Mouse (Mus musculus): Measurements from ENCODE around the gene Panx2. TPM values are rescaled to one million over a fixed set of nuclear protein-coding genes. Genes with fewer than 3 reads are reported as not detected.

The Panx2 gene
- total RNA-seq, 2 experiments from 2014 or later = not detected

DNA sequence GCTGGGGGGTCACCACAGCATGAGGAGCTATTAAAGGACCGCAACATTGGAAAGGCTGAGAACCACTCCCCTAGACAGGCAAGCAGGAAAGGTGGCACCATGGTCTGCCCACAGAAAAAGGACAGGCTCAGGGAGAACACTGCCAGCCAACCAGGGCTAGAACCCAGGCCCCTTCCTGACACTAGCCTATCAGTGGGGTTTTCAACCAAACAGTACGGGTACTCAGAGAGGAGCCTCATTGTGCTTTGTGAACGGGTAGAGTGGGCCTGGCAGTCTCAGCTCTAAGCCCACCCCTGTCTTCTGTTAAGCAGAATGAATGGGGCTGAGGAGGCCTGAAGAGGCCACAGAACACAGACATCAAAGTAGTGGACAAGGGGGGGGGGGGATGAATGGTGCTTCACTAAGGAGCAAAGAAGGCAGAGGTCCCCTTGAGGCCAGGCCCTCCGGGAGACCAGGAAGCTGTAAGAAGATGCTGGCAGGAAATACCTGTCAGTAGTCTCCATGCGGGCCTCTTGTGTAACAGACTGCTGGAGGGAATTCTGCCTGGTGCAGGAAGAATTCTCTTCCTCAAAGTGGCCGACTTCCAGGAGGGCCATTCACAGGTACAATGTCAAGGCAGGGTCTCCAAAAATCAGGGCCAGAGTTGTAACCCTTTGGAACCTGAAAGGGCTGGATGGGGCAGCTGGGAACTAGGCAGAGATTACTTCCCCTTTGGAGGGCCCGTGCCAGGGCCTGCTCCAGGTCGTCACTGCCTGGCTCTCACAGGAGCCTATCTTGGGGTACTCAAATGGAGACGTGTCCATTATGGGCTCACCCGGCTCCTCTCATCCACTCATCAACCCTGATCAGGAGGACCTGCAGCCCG lies 15.3 kb downstream of the Panx2 start, which contains the start of gene Trabd:
Gene Trabd, plus strand, starts transcription at position 512 of the 865 bp plus-strand sequence.
- no peak for DNase-seq
- intact Hi-C loops (cut with DNase I) = loop anchor here (5.0 kb wide), 2 partner anchors 47 to 248 kb away; partner anchors contain the start of gene Tubgcp6

DNA sequence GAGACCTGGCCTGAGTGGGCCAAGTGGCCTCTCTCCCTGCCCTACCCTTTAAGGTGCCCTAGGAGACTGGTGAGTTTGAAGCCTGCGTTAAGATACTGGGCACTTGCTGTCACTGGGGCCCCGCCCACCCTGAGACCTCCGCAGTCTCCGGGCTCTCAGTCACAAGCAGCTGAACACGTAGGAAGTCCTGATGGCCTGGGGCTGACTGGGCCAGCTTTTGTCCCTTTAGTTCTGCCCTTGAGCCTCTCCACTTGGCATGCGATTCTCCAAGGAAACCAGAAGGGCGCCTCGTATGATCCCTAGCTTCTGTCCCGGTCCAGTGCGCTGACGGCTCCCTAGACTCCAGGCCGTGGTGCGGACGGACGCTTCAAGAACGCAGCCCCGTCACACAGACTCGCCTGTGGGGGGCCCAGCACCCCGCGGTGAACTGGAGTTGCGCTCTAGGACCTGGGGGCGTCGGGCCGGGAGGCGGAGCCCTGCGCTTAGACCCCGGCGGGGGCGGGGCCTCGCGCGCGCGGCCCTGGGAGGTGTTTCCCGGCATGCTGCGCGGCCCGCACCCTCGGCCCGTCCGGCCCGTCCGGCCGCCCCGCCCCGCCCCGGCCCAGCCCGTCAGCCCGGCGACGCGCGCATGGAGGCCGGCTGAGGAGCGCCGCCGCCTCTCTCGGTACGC lies 16.1 kb downstream of the Panx2 start:
- peak; percentile 83 to 87 for DNase-seq
- intact Hi-C loops (cut with DNase I) = loop anchor here (5.0 kb wide), 2 partner anchors 47 to 248 kb away; partner anchors contain the start of gene Tubgcp6

DNA sequence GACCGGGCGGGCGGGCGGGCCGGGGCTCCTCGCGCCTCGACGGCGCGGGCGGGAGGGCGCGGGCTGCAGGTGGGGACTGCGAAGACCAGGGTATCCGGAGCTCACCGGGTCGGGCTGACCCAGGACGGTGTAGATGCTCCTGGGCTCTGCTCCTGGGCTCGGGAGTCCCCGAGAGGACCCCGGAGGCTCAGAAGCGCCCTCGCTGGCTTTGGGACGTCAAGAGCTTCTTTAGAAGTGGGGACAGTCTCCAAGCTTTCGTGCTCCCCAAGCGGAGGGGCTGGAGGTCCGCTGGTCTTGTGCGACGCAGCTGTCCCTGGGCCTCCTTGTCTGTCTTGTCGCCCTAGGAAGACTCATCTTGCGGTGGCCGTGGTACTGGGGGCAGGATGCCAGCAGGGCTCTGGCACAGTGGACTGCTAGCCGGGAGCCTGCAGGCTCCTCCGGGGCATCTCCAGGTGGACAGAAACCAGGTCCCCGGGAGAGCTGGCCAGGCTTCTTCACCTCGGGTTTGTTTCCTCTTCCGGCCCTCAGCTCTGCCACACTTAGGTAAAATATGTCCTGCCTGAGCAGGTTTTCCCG lies 16.7 kb downstream of the Panx2 start:
- DNase-seq = peak; percentile 40 to 62
- intact Hi-C loops (cut with DNase I) = loop anchor here (5.0 kb wide), 2 partner anchors 46 to 249 kb away; partner anchors contain the start of gene Tubgcp6

DNA sequence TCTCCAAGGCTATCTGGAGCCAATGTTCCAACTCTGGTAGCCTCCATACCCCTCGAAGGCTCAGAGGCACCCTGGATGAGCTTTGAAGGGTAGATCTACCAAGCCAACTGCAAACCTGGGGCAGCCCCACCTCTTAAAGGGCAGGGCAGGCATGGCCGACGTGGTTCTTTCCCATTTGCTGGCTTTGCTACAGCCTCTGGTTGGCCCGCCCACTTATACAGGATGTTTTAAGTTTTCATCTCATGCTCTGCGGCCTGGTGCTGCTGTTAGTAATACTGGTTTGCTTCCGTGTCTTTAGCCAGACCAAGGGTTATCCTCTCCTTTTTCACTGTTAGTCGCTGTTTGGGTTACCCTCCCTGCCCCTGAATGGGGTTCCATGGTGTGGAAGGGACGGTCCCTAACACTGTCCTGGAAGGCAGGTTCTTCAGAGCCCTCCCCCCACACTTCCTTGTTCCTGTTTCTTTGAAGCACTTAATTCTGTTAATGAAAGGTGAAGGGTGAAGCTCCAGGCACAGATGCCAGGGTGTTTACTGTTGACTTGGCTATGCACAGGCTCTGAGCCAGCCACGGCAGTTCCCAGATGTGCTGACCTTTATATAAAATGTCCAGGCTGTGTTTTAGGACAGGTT lies 18.8 kb downstream of the Panx2 start:
- no peak for DNase-seq
- intact Hi-C loops (cut with DNase I) = loop anchor here (5.0 kb wide), 2 partner anchors 44 to 251 kb away; partner anchors contain the start of gene Tubgcp6

- intact Hi-C loops (cut with DNase I) = no loop called here
- no peak for DNase-seq
Measured at GRCm38 (mm10) chr15:89083906-89084305, 24.4 kb downstream of the Panx2 start.

GRCm38 (mm10) chr15:89084826-89085225 lies 25.3 kb downstream of the Panx2 start:
- no peak for DNase-seq
- intact Hi-C loops (cut with DNase I) = loop anchor here (5.0 kb wide), 1 partner anchor 127 kb away; the partner anchor contains the start of gene Ppp6r2

DNA sequence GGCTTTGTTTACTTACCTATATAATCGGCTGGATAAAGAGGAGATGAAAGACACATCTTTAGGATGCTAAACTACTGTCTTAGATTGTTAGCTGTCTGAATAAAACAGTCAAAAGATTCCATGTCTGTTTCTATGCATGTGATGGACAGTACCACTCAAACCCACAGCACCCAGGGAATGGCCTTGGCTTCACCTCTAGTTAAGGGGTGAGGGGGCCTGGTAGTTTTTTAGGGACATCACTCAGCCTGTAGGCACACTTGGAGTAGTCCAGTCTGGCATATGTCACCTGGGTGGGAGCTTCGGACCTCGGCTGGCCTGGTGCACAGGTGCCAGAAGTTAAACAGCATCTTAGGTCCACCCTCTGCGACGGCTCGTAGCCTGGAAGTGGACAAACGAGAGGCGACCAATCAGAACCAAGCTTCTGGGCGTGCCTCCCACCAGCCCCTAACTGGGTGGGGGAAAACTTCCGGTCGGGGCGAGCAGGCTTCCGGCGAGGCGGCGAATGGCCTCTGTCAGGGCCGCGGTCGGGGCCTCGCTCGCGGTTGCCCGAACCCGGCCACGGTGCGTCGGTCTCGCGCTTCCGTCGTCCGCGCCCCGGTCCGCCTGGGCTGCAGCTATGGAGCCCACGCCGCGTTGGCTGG lies 29.2 kb downstream of the Panx2 start, which contains the start of gene Selenoo:
Gene Selenoo, plus strand, starts transcription at position 478 of the 641 bp plus-strand sequence.
- intact Hi-C loops (cut with DNase I) = loop anchor here (5.0 kb wide), 1 partner anchor 124 kb away; the partner anchor contains the start of gene Ppp6r2
- peak; percentile 87 to 91 for DNase-seq

DNA sequence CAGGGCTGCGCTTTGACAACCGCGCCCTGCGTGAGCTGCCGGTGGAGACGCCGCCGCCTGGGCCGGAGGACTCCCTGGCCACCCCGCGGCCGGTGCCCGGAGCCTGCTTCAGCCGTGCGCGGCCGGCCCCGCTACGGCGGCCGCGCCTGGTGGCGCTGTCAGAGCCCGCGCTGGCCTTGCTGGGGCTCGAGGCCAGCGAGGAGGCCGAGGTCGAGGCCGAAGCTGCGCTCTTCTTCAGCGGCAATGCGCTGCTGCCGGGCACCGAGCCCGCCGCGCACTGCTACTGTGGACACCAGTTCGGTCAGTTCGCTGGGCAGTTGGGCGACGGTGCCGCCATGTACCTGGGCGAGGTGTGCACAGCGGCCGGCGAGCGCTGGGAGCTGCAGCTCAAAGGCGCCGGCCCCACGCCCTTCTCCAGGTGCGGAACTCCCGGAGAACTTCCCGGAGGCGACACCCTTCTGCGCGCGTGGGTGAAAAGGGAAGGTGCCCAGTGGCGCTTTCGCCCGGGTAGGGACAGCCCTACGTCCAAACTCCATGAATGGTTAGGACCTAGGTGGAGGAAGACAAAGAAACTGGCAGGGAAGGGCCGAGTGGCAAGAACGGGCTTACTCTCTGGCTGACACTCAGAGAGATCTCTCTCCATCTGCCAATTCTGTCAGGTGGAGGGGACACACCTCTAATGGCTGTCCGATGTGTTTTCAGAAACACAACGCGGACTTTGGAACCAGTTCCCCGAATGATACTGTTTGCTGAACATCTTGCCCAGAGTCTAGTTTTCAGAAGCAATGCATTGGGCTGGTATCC lies 29.9 kb downstream of the Panx2 start:
- intact Hi-C loops (cut with DNase I) = loop anchor here (5.0 kb wide), 1 partner anchor 123 kb away; the partner anchor contains the start of gene Ppp6r2
- no peak for DNase-seq

DNA sequence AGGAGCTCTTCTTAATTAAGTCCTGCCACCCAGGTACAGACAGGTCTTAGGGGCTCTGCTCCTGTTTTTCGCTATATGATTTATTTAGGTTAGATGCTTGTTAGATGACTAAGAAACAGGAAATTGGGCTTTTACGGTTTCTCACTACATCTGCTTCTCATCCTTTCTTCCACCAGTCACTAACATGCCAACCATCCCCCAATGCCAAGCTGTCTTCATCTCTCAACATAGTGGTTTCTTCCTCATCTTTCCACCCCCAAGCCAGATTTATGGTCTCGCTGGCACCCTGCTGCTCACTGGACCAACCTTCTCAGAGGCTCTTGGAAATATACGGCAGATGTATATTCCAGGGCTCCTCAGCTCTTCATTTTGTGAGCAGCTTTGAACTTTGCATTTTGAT lies 31.1 kb downstream of the Panx2 start:
- DNase-seq = no peak
- intact Hi-C loops (cut with DNase I) = no loop called here

DNA sequence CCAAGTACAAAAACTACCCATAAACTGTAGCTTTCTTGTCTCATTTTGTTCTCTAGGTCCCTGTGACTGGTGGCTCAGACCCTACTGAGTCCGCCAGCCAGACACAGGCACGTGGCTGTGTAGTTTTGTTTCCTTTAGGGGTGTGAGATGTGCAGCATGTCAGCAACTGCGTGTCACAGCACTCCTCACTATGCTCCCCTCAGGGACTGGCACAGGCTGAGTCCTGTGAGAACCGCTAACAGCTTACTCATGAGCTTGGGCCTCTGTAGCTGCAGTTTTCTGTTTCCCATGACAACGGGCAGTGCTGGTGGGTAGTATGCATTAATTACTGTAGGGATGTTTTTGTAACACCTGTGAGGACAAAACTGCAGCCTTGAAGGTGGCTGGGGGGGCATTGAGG lies 32.6 kb downstream of the Panx2 start:
- intact Hi-C loops (cut with DNase I) = no loop called here

GRCm38 (mm10) chr15:89097450-89097849 lies 37.9 kb downstream of the Panx2 start:
- DNase-seq = no peak
- intact Hi-C loops (cut with DNase I) = no loop called here

More for the DNA sequence above, 32.6 kb downstream of the Panx2 start:
- DNase-seq = no peak

- intact Hi-C loops (cut with DNase I) = no loop called here
- DNase-seq = no peak
Measured at GRCm38 (mm10) chr15:89098616-89099015, 39.1 kb downstream of the Panx2 start.

GRCm38 (mm10) chr15:89100823-89101222 lies 41.3 kb downstream of the Panx2 start:
- intact Hi-C loops (cut with DNase I) = no loop called here
- DNase-seq = no peak

GRCm38 (mm10) chr15:89102646-89103045 lies 43.1 kb downstream of the Panx2 start:
- intact Hi-C loops (cut with DNase I) = no loop called here
- DNase-seq = no peak

DNA sequence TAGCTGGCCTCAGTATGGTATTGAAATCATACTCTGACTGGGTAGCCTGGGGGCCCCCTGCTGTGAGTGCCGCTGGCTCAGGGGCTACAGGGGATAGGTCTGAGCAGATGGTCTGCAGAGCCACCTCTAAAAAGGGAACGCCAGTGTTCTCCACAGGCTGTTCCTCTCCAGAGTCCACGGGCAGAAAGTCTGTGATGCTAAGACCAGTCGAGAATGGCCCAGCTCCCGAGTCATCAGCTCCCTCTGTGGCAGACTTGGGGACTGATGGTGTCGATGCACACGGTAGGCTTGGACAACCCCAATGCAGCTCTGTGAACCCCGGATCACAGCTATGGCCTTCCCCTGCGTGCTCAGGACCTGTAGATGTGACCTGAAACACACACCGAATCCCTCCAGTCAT lies 44.4 kb downstream of the Panx2 start:
- intact Hi-C loops (cut with DNase I) = no loop called here
- DNase-seq = no peak

- no peak for DNase-seq
- intact Hi-C loops (cut with DNase I) = no loop called here
Measured at GRCm38 (mm10) chr15:89104425-89104824, 44.9 kb downstream of the Panx2 start.

GRCm38 (mm10) chr15:89106073-89106472 lies 46.5 kb downstream of the Panx2 start:
- DNase-seq = no peak
- intact Hi-C loops (cut with DNase I) = no loop called here

DNA sequence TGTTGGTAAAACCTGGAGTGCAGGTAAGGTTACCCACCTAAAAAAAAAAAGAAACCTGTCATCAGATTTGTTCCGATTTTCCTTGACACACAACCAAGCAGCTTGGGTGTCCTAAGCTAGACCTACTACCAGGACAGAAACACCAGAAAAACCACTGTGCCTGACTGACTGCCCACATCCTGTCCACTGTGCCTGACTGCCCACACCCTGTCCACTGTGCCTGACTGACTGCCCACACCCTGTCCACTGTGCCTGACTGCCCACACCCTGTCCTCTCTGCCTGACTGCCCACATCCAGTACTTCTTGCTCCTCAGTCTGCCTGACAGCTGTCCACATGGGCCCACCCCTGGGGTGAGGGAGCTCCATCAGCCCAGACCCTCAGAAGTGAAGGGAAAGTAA lies 47.4 kb downstream of the Panx2 start:
- no peak for DNase-seq
- intact Hi-C loops (cut with DNase I) = no loop called here

GRCm38 (mm10) chr15:89110147-89110546 lies 50.6 kb downstream of the Panx2 start:
- intact Hi-C loops (cut with DNase I) = no loop called here
- DNase-seq = no peak
